Mouse (Mus musculus): ENCODE measurements around the gene Sh3pxd2b. TPM values are rescaled to one million over a fixed set of nuclear protein-coding genes. Genes with fewer than 3 reads are reported as not detected.
A peak's percentile ranks its signal among the peaks of the same experiment; 100 is the strongest.

Gene Sh3pxd2b
- polyA plus RNA-seq, 1 experiment from 2014 or later: 16.8 TPM

GRCm38 (mm10) chr11:32393095-32393494 lies 45.5 kb downstream of the Sh3pxd2b start:
- Histone ChIP-seq H3K27ac (no peak overlapping the region), H3K4me1 (no peaks in the 10 kb centered on the region), H3K36me3 (peaks cover 42% of the 10 kb centered on the region), H3K9me3 (no peaks in the 10 kb centered on the region), H3K4me3 (no peak overlapping the region), H3K27me3 (ENCODE audit: insufficient read depth, poor library complexity, severe bottlenecking) (no peaks in the 10 kb centered on the region)
- WGBS: 73% methylated on average over 2 of the region's 2 CpGs
- no peak for DNase-seq (ENCODE audit: low spot score)

DNA sequence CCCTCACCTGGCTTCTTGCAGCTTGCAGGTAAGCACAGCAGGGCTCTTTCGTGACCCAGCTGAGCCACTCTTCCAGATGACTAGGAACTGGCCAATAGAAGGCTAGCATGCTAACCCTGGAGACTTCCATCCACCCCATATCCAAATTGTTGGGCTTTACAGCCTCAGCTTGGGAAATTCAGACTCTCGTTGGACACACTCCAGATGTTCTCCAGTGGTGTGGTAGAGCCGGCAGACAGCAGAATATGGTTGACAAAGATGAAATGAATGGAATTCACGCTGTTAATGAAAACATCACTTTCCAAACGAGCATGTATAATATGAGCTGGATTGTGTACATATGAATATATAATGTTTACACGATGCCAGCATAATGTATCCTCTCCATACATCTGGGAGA lies 48.2 kb downstream of the Sh3pxd2b start:
- H3K27ac ChIP-seq: no peak overlapping the region
- peaks cover 32% of the 10 kb centered on the region for H3K36me3 ChIP-seq
- no peaks in the 10 kb centered on the region for H3K27me3 ChIP-seq (ENCODE audit: insufficient read depth, poor library complexity, severe bottlenecking)
- WGBS: 78% methylated on average over 6 of the region's 6 CpGs
- no peaks in the 10 kb centered on the region for H3K9me3 ChIP-seq
- H3K4me1 ChIP-seq: peaks cover 6% of the 10 kb centered on the region; the same call in 1 of the 2 replicates
- DNase-seq (ENCODE audit: low spot score): no peak
- no peak overlapping the region for H3K4me3 ChIP-seq

DNA sequence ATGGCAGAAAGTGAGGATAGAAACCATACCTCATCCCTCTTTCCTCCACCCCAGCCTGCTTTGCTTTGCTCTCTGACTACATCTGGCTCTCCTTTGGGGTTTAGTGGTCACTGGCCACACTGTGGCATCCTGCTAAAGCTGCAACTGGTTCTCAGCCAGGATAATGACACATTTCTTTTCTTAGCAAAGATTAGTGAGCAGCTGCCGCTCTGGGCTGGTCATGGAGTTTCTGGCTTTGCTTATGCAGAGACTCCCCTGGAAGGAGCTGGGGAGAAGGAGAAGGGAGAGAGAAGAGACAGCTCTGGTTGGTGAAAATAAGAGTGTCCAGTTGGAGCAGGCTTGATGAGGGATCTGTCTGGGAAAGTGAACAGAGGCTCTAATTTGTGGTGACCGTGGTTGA lies 50.8 kb downstream of the Sh3pxd2b start:
- Histone ChIP-seq H3K4me3 (no peak overlapping the region), H3K4me1 (peaks cover 6% of the 10 kb centered on the region; the same call in 1 of the 2 replicates), H3K9me3 (no peaks in the 10 kb centered on the region), H3K27me3 (ENCODE audit: insufficient read depth, poor library complexity, severe bottlenecking) (no peaks in the 10 kb centered on the region), H3K27ac (peak overlapping the region; percentile 18; the same call in 1 of the 2 replicates), H3K36me3 (peaks cover 28% of the 10 kb centered on the region)
- DNase-seq (ENCODE audit: low spot score): no peak
- WGBS: 41% methylated on average over 2 of the region's 2 CpGs

DNA sequence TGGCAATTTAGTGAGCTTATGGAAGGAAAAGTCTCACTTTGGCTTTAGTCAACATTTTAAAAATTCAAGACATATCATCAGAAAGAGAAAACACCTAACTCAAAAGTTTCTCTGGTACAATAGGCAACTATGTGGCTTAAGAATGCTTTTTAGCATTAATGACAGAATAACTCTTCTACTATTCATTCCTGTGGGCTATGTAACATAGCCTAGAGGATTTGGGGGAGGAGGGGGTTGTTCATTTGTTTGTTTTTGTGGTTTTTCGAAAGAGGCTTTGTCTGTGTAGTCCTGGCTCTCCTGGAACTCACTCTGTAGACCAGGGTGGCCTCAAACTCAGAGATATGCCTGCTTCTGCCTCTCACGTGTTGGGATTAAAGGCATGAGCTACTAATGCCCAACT lies 51.6 kb downstream of the Sh3pxd2b start:
- Histone ChIP-seq H3K27ac (no peak overlapping the region), H3K36me3 (peaks cover 22% of the 10 kb centered on the region), H3K4me3 (no peak overlapping the region), H3K4me1 (peaks cover 6% of the 10 kb centered on the region; the same call in 1 of the 2 replicates), H3K9me3 (no peaks in the 10 kb centered on the region), H3K27me3 (ENCODE audit: insufficient read depth, poor library complexity, severe bottlenecking) (no peaks in the 10 kb centered on the region)
- 74% methylated on average over 2 of the region's 2 CpGs for WGBS
- DNase-seq (ENCODE audit: low spot score): no peak

DNA sequence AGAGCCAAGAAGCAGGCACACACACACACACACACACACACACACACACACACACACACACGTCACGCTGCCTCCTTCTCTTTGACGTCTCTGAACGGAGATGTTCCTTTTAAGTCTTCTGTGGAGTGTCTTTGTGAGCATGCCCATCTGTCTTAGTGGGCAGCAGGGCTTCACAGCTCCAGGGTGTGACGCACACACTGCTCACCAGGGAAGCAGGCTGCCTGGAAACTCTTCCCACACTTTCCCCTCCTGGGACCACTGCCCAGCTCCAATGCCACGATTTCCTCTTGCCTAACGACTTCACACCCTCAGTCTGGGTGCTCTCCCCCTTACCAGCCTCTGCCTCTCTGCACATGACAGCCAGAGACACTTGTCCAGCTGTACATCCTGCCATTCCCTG lies 55.1 kb downstream of the Sh3pxd2b start:
- H3K4me1 ChIP-seq: peaks cover 18% of the 10 kb centered on the region
- H3K36me3 ChIP-seq: peaks cover 19% of the 10 kb centered on the region; the same call in 1 of the 2 replicates
- no peak overlapping the region for H3K4me3 ChIP-seq
- no peaks in the 10 kb centered on the region for H3K27me3 ChIP-seq (ENCODE audit: insufficient read depth, poor library complexity, severe bottlenecking)
- no peak overlapping the region for H3K27ac ChIP-seq
- DNase-seq (ENCODE audit: low spot score): no peak
- 76% methylated on average over 7 of the region's 7 CpGs for WGBS
- H3K9me3 ChIP-seq: no peaks in the 10 kb centered on the region

GRCm38 (mm10) chr11:32404708-32405107 lies 57.1 kb downstream of the Sh3pxd2b start:
- peaks cover 30% of the 10 kb centered on the region for H3K36me3 ChIP-seq
- H3K27me3 ChIP-seq (ENCODE audit: insufficient read depth, poor library complexity, severe bottlenecking): no peaks in the 10 kb centered on the region
- WGBS: 81% methylated on average over 3 of the region's 3 CpGs
- DNase-seq (ENCODE audit: low spot score): no peak
- H3K4me1 ChIP-seq: peaks cover 16% of the 10 kb centered on the region
- no peaks in the 10 kb centered on the region for H3K9me3 ChIP-seq
- H3K4me3 ChIP-seq: no peak overlapping the region
- H3K27ac ChIP-seq: no peak overlapping the region

GRCm38 (mm10) chr11:32407863-32408262 lies 60.2 kb downstream of the Sh3pxd2b start:
- Histone ChIP-seq H3K4me1 (peaks cover 20% of the 10 kb centered on the region), H3K27me3 (ENCODE audit: insufficient read depth, poor library complexity, severe bottlenecking) (no peaks in the 10 kb centered on the region), H3K27ac (no peak overlapping the region), H3K9me3 (no peaks in the 10 kb centered on the region), H3K36me3 (peaks cover 43% of the 10 kb centered on the region), H3K4me3 (no peak overlapping the region)
- WGBS: 79% methylated on average over 3 of the region's 3 CpGs
- DNase-seq (ENCODE audit: low spot score): no peak

- Histone ChIP-seq H3K4me3 (no peak overlapping the region), H3K27ac (no peak overlapping the region), H3K36me3 (peaks cover 49% of the 10 kb centered on the region), H3K4me1 (peaks cover 20% of the 10 kb centered on the region), H3K9me3 (no peaks in the 10 kb centered on the region), H3K27me3 (ENCODE audit: insufficient read depth, poor library complexity, severe bottlenecking) (no peaks in the 10 kb centered on the region)
- DNase-seq (ENCODE audit: low spot score): no peak
These were observed 61.4 kb downstream of the Sh3pxd2b start for GRCm38 (mm10) chr11:32409052-32409451.

- H3K36me3 ChIP-seq: peaks cover 51% of the 10 kb centered on the region
- H3K27ac ChIP-seq: no peak overlapping the region
- H3K9me3 ChIP-seq: no peaks in the 10 kb centered on the region
- H3K4me1 ChIP-seq: peaks cover 19% of the 10 kb centered on the region
- WGBS: 88% methylated on average over 11 of the region's 11 CpGs
- H3K4me3 ChIP-seq: no peak overlapping the region
- no peaks in the 10 kb centered on the region for H3K27me3 ChIP-seq (ENCODE audit: insufficient read depth, poor library complexity, severe bottlenecking)
- no peak for DNase-seq (ENCODE audit: low spot score)
These were observed 62.4 kb downstream of the Sh3pxd2b start for GRCm38 (mm10) chr11:32409823-32410562.

GRCm38 (mm10) chr11:32420001-32420400 lies 72.4 kb downstream of the Sh3pxd2b start:
- no peak for DNase-seq (ENCODE audit: low spot score)
- H3K27ac ChIP-seq: no peak overlapping the region
- no peaks in the 10 kb centered on the region for H3K27me3 ChIP-seq (ENCODE audit: insufficient read depth, poor library complexity, severe bottlenecking)
- WGBS: 77% methylated on average over 5 of the region's 5 CpGs
- 0 out of 2 replicates have a peak, but pooled peaks cover under 1% of the 10 kb centered on the region for H3K4me1 ChIP-seq
- no peak overlapping the region for H3K4me3 ChIP-seq
- peaks cover 85% of the 10 kb centered on the region for H3K36me3 ChIP-seq
- H3K9me3 ChIP-seq: no peaks in the 10 kb centered on the region

- Histone ChIP-seq H3K27ac (no peak overlapping the region), H3K27me3 (ENCODE audit: insufficient read depth, poor library complexity, severe bottlenecking) (no peaks in the 10 kb centered on the region), H3K4me3 (no peak overlapping the region), H3K4me1 (0 out of 2 replicates have a peak, but pooled peaks cover 3% of the 10 kb centered on the region), H3K36me3 (peaks cover 64% of the 10 kb centered on the region), H3K9me3 (no peaks in the 10 kb centered on the region)
- 87% methylated on average over 12 of the region's 12 CpGs for WGBS
- no peak for DNase-seq (ENCODE audit: low spot score)
These were observed 75.7 kb downstream of the Sh3pxd2b start for GRCm38 (mm10) chr11:32423311-32423710.

GRCm38 (mm10) chr11:32424600-32424999 lies 77.0 kb downstream of the Sh3pxd2b start:
- Histone ChIP-seq H3K27ac (no peak overlapping the region), H3K9me3 (no peaks in the 10 kb centered on the region), H3K4me1 (0 out of 2 replicates have a peak, but pooled peaks cover 3% of the 10 kb centered on the region), H3K36me3 (peaks cover 58% of the 10 kb centered on the region), H3K27me3 (ENCODE audit: insufficient read depth, poor library complexity, severe bottlenecking) (no peaks in the 10 kb centered on the region), H3K4me3 (no peak overlapping the region)
- 87% methylated on average over 4 of the region's 4 CpGs for WGBS
- DNase-seq (ENCODE audit: low spot score): no peak

- Histone ChIP-seq H3K36me3 (peaks cover 52% of the 10 kb centered on the region), H3K27ac (no peak overlapping the region), H3K4me1 (0 out of 2 replicates have a peak, but pooled peaks cover 3% of the 10 kb centered on the region), H3K9me3 (no peaks in the 10 kb centered on the region), H3K27me3 (ENCODE audit: insufficient read depth, poor library complexity, severe bottlenecking) (no peaks in the 10 kb centered on the region), H3K4me3 (no peak overlapping the region)
- WGBS: 74% methylated on average over 10 of the region's 10 CpGs
- no peak for DNase-seq (ENCODE audit: low spot score)
These were observed 77.5 kb downstream of the Sh3pxd2b start for GRCm38 (mm10) chr11:32425043-32425658.
